Mouse (Mus musculus): ENCODE results near the gene Ttc7. TPM values are rescaled to one million over a fixed set of nuclear protein-coding genes. Genes with fewer than 3 reads are reported as not detected.
A peak's percentile ranks its signal among the peaks of the same experiment; 100 is the strongest.

Gene Ttc7
- polyA plus RNA-seq, 1 experiment from 2014 or later, result 14.3 TPM

DNA sequence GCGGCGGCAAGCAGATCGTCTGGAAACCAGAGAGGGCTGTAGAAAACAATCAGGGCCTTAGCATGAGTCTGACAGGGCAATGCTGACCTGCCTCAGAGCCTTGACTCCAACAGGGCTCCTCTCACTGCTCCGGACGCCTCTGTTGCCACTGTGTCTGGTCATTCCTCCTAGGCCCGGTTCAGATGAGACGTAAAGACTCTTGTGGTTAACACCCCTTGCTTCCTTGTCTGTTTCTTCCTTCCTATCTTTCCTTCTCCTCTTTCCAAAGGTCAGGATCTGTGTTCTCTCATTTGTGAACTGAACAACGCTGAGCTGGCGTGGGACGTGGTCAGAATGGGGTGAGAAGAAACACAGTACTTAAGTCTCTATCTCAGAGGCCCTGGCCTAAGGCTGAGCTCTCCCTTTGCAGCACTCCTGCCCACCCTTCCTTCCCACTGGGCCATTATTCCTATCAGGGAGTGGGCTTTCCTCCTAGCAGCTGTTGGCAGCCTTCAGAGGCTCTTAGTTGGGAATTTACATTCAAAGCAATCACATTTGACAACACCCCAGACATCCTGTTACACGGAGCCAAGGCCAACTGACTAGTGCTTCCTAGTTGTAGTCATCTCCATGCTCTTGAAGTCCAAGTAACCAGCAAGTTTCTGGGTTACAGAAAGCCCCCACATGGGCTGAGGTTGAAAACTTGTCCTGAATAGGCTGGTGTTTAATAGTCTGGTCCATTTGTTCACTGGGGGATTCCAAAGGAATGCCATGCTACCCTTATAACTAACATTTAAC, 18.4 kb upstream of the Ttc7 start:
- H3K36me3 ChIP-seq (ENCODE audit: control insufficient read depth, insufficient read depth, low read length), result peaks cover 17% of the 10 kb centered on the region

DNA sequence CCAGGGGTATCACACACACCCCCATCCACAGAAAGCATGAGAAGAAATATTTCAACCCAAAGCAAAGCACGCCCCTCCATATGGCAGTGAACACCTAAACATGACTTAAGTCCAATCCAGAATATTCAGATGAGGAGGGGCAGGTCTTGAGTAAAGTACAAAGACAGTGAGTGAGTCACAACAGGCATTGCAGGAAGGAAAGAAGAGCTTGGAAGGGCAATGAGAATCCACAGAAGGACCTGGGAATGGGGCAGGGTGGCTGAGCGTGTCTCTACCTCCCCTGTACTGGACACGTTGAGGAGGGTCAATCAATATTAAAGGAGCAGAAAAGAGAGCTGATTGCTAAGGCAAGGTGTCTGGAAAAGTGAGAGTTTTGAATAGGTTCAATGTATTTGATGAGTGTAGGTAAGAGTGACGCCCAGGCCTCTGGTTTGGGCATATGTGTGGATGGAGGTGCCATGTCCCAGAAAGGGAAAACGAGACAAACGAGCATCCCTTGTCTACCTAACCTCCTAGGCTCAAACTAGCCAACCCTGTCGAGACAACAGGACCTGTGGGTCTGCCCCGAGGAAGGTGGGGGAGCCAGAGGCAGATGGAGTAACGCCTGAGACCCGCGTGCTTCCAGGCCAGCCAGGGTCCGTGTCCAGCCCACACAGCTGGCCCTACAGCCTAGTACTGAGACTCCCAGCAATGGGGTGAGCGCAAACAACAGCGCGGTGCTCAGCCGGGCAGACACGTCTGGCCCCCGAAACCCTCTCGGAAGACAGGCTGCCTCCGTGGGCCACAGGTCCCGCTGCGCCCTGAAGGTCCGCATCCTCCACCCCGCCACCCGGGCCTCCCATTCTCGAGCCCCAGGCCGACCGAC, 17.5 kb upstream of the Ttc7 start:
- Histone ChIP-seq H3K4me2 (peak overlapping the region; percentile 93), H3K27ac (ENCODE audit: low read depth, low read length) (peak overlapping the region; percentile 45), H3K36me3 (ENCODE audit: control insufficient read depth, insufficient read depth, low read length) (peaks cover 17% of the 10 kb centered on the region), H3K4me3 (ENCODE audit: low read depth, low read length) (peak overlapping the region; percentile 73), H3K9ac (ENCODE audit: low read depth, low read length) (peak overlapping the region; percentile 88), H3K27me3 (replicated peaks; ENCODE audit: control insufficient read depth, insufficient read depth, low read length) (no peaks in the 10 kb centered on the region; the same call in 1 of the 2 replicates), H3K4me1 (replicated peaks; ENCODE audit: control insufficient read depth, insufficient read depth, low read length) (peaks cover 13% of the 10 kb centered on the region), H3K9me3 (ENCODE audit: control insufficient read depth, low read length) (no peaks in the 10 kb centered on the region)
- peak; percentile 72 for ATAC-seq (replicated peaks; ENCODE audit: low FRiP score)
- DNase-seq (ENCODE audit: low spot score), result peak; percentile 41
- WGBS, result 6% methylated on average over 28 of the region's 28 CpGs

More for the DNA sequence above, 18.4 kb upstream of the Ttc7 start:
- Histone ChIP-seq H3K4me3 (ENCODE audit: low read depth, low read length) (peak overlapping the region; percentile 73), H3K4me2 (peak overlapping the region; percentile 93), H3K9me3 (ENCODE audit: control insufficient read depth, low read length) (no peaks in the 10 kb centered on the region), H3K4me1 (replicated peaks; ENCODE audit: control insufficient read depth, insufficient read depth, low read length) (peaks cover 13% of the 10 kb centered on the region), H3K9ac (ENCODE audit: low read depth, low read length) (peak overlapping the region; percentile 88; the same call in 1 of the 2 replicates), H3K27ac (ENCODE audit: low read depth, low read length) (no peak overlapping the region; the same call in 1 of the 2 replicates), H3K27me3 (replicated peaks; ENCODE audit: control insufficient read depth, insufficient read depth, low read length) (no peaks in the 10 kb centered on the region; the same call in 1 of the 2 replicates)
- WGBS, result 80% methylated on average over 11 of the region's 11 CpGs
- ATAC-seq (replicated peaks; ENCODE audit: low FRiP score), result no peak
- DNase-seq (ENCODE audit: low spot score), result no peak

GRCm38 (mm10) chr17:87265792-87266186, 16.9 kb upstream of the Ttc7 start, which contains the start of gene Mcfd2:
Mcfd2 (minus strand) TSS chr17:87265935.
- Histone ChIP-seq H3K27me3 (replicated peaks; ENCODE audit: control insufficient read depth, insufficient read depth, low read length) (no peaks in the 10 kb centered on the region; the same call in 1 of the 2 replicates), H3K9ac (ENCODE audit: low read depth, low read length) (peak within 1 kb of the TSS; percentile 88), H3K4me1 (replicated peaks; ENCODE audit: control insufficient read depth, insufficient read depth, low read length) (peaks cover 13% of the 10 kb centered on the region), H3K27ac (ENCODE audit: low read depth, low read length) (peak within 1 kb of the TSS; percentile 45), H3K4me2 (peak within 1 kb of the TSS; percentile 93), H3K9me3 (ENCODE audit: control insufficient read depth, low read length) (no peaks in the 10 kb centered on the region), H3K36me3 (ENCODE audit: control insufficient read depth, insufficient read depth, low read length) (peaks cover 11% of the 10 kb centered on the region), H3K4me3 (ENCODE audit: low read depth, low read length) (peak within 1 kb of the TSS; percentile 73)
- WGBS, result 1% methylated on average over 41 of the region's 41 CpGs
- DNase-seq (ENCODE audit: low spot score) (peak; percentile 100), ATAC-seq (replicated peaks; ENCODE audit: low FRiP score) (peak; percentile 97)

DNA sequence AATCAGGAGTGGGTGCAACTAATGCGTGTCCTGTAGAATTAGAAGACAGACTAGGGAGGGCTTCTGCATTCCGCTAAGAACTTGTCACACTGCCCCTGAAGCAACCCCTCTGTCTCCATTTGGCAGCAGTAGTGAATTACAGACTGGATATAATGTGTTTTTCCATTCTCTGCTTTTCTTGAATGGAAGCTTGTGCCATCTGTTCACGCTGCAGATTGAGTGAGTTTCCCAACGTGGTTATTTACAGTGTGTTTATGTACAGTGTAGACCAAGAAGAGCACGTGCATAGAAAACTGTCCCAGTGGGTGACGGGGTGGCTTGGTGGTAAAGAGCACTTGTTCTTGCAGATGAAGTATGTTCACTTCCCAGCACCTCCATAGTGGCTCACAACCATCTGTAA, 13.2 kb upstream of the Ttc7 start:
- H3K9me3 ChIP-seq (ENCODE audit: control insufficient read depth, low read length), result no peaks in the 10 kb centered on the region
- WGBS, result 71% methylated on average over 6 of the region's 6 CpGs
- peaks cover 8% of the 10 kb centered on the region for H3K4me1 ChIP-seq (replicated peaks; ENCODE audit: control insufficient read depth, insufficient read depth, low read length)
- H3K36me3 ChIP-seq (ENCODE audit: control insufficient read depth, insufficient read depth, low read length), result no peaks in the 10 kb centered on the region
- no peak overlapping the region for H3K4me3 ChIP-seq (ENCODE audit: low read depth, low read length)
- no peaks in the 10 kb centered on the region; the same call in 1 of the 2 replicates for H3K27me3 ChIP-seq (replicated peaks; ENCODE audit: control insufficient read depth, insufficient read depth, low read length)
- no peak overlapping the region for H3K9ac ChIP-seq (ENCODE audit: low read depth, low read length)
- DNase-seq (ENCODE audit: low spot score) (no peak), ATAC-seq (replicated peaks; ENCODE audit: low FRiP score) (no peak)
- no peak overlapping the region for H3K27ac ChIP-seq (ENCODE audit: low read depth, low read length)
- no peak overlapping the region for H3K4me2 ChIP-seq

GRCm38 (mm10) chr17:87275363-87276341, 7.0 kb upstream of the Ttc7 start:
- 57% methylated on average over 15 of the region's 15 CpGs for WGBS

GRCm38 (mm10) chr17:87282007-87282705, 530 bp upstream of the Ttc7 start:
- Histone ChIP-seq H3K4me3 (ENCODE audit: low read depth, low read length) (peak overlapping the region; percentile 83), H3K9ac (ENCODE audit: low read depth, low read length) (peak overlapping the region; percentile 93), H3K9me3 (ENCODE audit: control insufficient read depth, low read length) (no peaks in the 10 kb centered on the region), H3K27ac (ENCODE audit: low read depth, low read length) (peak overlapping the region; percentile 94), H3K4me2 (peak overlapping the region; percentile 89), H3K4me1 (replicated peaks; ENCODE audit: control insufficient read depth, insufficient read depth, low read length) (peaks cover 14% of the 10 kb centered on the region), H3K27me3 (replicated peaks; ENCODE audit: control insufficient read depth, insufficient read depth, low read length) (peaks cover 2% of the 10 kb centered on the region; the same call in 1 of the 2 replicates), H3K36me3 (ENCODE audit: control insufficient read depth, insufficient read depth, low read length) (no peaks in the 10 kb centered on the region)
- under 1% methylated on average over 44 of the region's 44 CpGs for WGBS
- DNase-seq (ENCODE audit: low spot score) (peak; percentile 90), ATAC-seq (replicated peaks; ENCODE audit: low FRiP score) (peak; percentile 85)

More at GRCm38 (mm10) chr17:87275363-87276341, 7.0 kb upstream of the Ttc7 start:
- no peaks in the 10 kb centered on the region for H3K4me1 ChIP-seq (replicated peaks; ENCODE audit: control insufficient read depth, insufficient read depth, low read length)
- ATAC-seq (replicated peaks; ENCODE audit: low FRiP score) (no peak), DNase-seq (ENCODE audit: low spot score) (no peak)
- no peak overlapping the region for H3K27ac ChIP-seq (ENCODE audit: low read depth, low read length)
- H3K27me3 ChIP-seq (replicated peaks; ENCODE audit: control insufficient read depth, insufficient read depth, low read length), result no peaks in the 10 kb centered on the region
- no peak overlapping the region for H3K4me3 ChIP-seq (ENCODE audit: low read depth, low read length)
- H3K4me2 ChIP-seq, result no peak overlapping the region
- no peak overlapping the region for H3K9ac ChIP-seq (ENCODE audit: low read depth, low read length)
- no peaks in the 10 kb centered on the region for H3K9me3 ChIP-seq (ENCODE audit: control insufficient read depth, low read length)
- no peaks in the 10 kb centered on the region for H3K36me3 ChIP-seq (ENCODE audit: control insufficient read depth, insufficient read depth, low read length)

DNA sequence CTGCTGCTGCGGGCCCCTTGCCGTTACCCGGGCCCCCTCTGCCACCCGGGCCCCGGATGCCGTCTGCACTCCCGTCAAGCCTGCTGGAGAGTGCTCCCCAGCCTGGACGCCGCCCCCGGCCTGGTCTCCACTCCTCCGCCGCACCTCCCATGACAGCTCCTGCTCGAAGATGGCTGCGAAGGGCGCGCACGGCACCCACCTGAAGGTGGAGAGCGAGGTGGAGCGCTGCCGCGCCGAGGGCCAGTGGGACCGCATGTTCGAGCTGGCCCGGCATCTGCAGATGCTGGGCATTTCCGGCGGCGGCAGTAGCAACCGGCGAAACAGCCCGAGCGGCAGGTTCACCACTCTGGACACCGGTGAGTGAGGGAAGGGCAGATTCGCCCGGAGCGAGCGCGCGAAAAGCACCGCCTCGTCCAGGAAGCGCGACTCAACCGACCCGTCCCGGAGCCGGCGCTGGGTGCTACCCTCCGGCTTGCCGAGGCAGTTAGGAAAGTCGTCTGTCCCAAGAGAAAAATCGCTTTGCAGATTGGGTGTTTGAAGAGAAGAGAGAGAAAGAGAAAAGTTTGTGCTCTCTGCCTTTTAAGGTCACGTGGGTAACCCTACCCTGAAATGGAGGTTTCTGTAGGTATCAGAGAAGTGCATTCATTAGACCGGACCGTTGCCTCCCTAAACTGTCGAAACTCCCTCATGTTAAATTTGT, 519 bp downstream of the Ttc7 start:
- peak; percentile 57 for ATAC-seq (replicated peaks; ENCODE audit: low FRiP score)
- DNase-seq (ENCODE audit: low spot score), result peak; percentile 79
- Histone ChIP-seq H3K9ac (ENCODE audit: low read depth, low read length) (peak overlapping the region; percentile 93), H3K4me3 (ENCODE audit: low read depth, low read length) (peak overlapping the region; percentile 83), H3K4me2 (peak overlapping the region; percentile 89), H3K27ac (ENCODE audit: low read depth, low read length) (peak overlapping the region; percentile 94), H3K9me3 (ENCODE audit: control insufficient read depth, low read length) (no peaks in the 10 kb centered on the region), H3K4me1 (replicated peaks; ENCODE audit: control insufficient read depth, insufficient read depth, low read length) (peaks cover 14% of the 10 kb centered on the region), H3K27me3 (replicated peaks; ENCODE audit: control insufficient read depth, insufficient read depth, low read length) (peaks cover 2% of the 10 kb centered on the region; the same call in 1 of the 2 replicates), H3K36me3 (ENCODE audit: control insufficient read depth, insufficient read depth, low read length) (no peaks in the 10 kb centered on the region)
- under 1% methylated on average over 56 of the region's 56 CpGs for WGBS

All from liver, embryonic 11.5 days (tissue).